Mouse (Mus musculus): ENCODE results near the gene Gm340. TPM values are rescaled to one million over a fixed set of nuclear protein-coding genes. Genes with fewer than 3 reads are reported as not detected.

The Gm340 gene
- total and polyA plus RNA-seq, 2 experiments from 2014 or later = 0.79 to 5.1 TPM

GRCm38 (mm10) chr19:41586752-41587151, 4.6 kb downstream of the Gm340 start:
- Histone ChIP-seq H3K27me3 (ENCODE audit: control insufficient read depth, insufficient read depth, low read length) (no peaks in the 10 kb centered on the region), H3K9ac (replicated peaks; ENCODE audit: low read depth, low read length) (no peak overlapping the region), H3K9me3 (replicated peaks; ENCODE audit: control insufficient read depth, low read length) (no peaks in the 10 kb centered on the region), H3K27ac (ENCODE audit: low read depth) (no peak overlapping the region), H3K4me1 (ENCODE audit: control insufficient read depth, insufficient read depth) (no peaks in the 10 kb centered on the region), H3K4me3 (ENCODE audit: low read depth, low read length) (no peak overlapping the region), H3K4me2 (ENCODE audit: low read depth, low read length) (no peak overlapping the region), H3K36me3 (replicated peaks; ENCODE audit: control insufficient read depth, insufficient read depth, low read length) (peaks cover 41% of the 10 kb centered on the region)
- 88% methylated on average over 10 of the region's 10 CpGs for WGBS
- DNase-seq (ENCODE audit: low spot score) = no peak
- TF ChIP-seq CTCF (IDR thresholded peaks at IDR 0.05; ENCODE audit: low read depth) (no peak), EP300 (IDR thresholded peaks at IDR 0.05; ENCODE audit: low read depth) (no peak)
- no peak for ATAC-seq (ENCODE audit: insufficient read depth, low read depth)

DNA sequence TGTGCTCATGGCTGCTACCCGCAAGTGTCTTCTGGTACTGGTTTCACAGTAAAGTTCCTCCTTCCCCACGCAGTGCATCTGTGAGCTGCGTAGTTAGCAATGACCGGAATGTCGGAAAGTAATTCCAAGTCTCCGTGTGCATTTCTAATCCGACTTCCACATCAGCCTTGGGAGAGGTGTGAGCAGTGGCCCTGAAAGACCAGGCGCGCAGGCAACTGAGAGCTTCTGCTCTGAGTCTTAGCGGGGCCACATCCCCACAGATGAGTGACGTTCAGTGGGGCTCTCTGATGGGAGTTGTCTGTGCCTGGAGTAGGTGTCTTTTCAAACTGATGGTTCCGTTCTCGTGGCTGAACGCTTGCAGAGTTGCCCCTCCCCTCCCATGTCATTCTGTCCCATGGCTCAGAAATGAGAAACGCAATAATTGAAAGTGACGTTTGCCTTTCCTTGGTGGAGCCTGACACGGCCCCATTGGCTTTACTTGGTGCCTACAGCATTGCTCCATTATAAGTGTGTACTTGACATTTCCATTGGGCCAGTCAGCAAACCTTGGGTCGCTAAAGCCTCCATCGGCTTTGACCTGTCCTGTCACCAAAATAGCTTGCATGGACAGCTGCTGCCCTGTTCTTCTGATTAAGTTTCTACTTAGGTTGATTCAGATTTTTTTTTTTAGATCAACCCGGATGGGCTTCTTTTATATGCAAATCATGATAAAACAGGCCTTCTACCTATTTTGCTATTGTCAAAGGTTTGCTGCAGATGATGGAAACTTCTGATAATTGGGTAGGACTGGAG, 5.5 kb downstream of the Gm340 start:
- Histone ChIP-seq H3K4me2 (ENCODE audit: low read depth, low read length) (no peak overlapping the region), H3K9ac (replicated peaks; ENCODE audit: low read depth, low read length) (no peak overlapping the region), H3K9me3 (replicated peaks; ENCODE audit: control insufficient read depth, low read length) (no peaks in the 10 kb centered on the region), H3K36me3 (replicated peaks; ENCODE audit: control insufficient read depth, insufficient read depth, low read length) (peaks cover 32% of the 10 kb centered on the region), H3K27ac (ENCODE audit: low read depth) (no peak overlapping the region), H3K27me3 (ENCODE audit: control insufficient read depth, insufficient read depth, low read length) (no peaks in the 10 kb centered on the region), H3K4me1 (ENCODE audit: control insufficient read depth, insufficient read depth) (no peaks in the 10 kb centered on the region), H3K4me3 (ENCODE audit: low read depth, low read length) (no peak overlapping the region)
- DNase-seq (ENCODE audit: low spot score) (no peak), ATAC-seq (ENCODE audit: insufficient read depth, low read depth) (no peak)
- 86% methylated on average over 20 of the region's 20 CpGs for WGBS
- TF ChIP-seq EP300 (IDR thresholded peaks at IDR 0.05; ENCODE audit: low read depth) (no peak), CTCF (IDR thresholded peaks at IDR 0.05; ENCODE audit: low read depth) (no peak)

GRCm38 (mm10) chr19:41589026-41589425, 6.9 kb downstream of the Gm340 start:
- TF ChIP-seq CTCF (IDR thresholded peaks at IDR 0.05; ENCODE audit: low read depth) (no peak), EP300 (IDR thresholded peaks at IDR 0.05; ENCODE audit: low read depth) (no peak)
- no peaks in the 10 kb centered on the region for H3K27me3 ChIP-seq (ENCODE audit: control insufficient read depth, insufficient read depth, low read length)
- ATAC-seq (ENCODE audit: insufficient read depth, low read depth) = no peak
- no peak overlapping the region for H3K27ac ChIP-seq (ENCODE audit: low read depth)
- no peak overlapping the region for H3K4me2 ChIP-seq (ENCODE audit: low read depth, low read length)
- 80% methylated on average over 7 of the region's 7 CpGs for WGBS
- no peak overlapping the region for H3K9ac ChIP-seq (replicated peaks; ENCODE audit: low read depth, low read length)
- no peaks in the 10 kb centered on the region for H3K4me1 ChIP-seq (ENCODE audit: control insufficient read depth, insufficient read depth)
- no peak overlapping the region for H3K4me3 ChIP-seq (ENCODE audit: low read depth, low read length)
- no peaks in the 10 kb centered on the region for H3K9me3 ChIP-seq (replicated peaks; ENCODE audit: control insufficient read depth, low read length)
- H3K36me3 ChIP-seq (replicated peaks; ENCODE audit: control insufficient read depth, insufficient read depth, low read length) = peaks cover 18% of the 10 kb centered on the region
- no peak for DNase-seq (ENCODE audit: low spot score)

- ATAC-seq (ENCODE audit: insufficient read depth, low read depth) = no peak
- H3K27ac ChIP-seq (ENCODE audit: low read depth) = no peak overlapping the region
- no peak overlapping the region for H3K4me2 ChIP-seq (ENCODE audit: low read depth, low read length)
- H3K36me3 ChIP-seq (replicated peaks; ENCODE audit: control insufficient read depth, insufficient read depth, low read length) = peaks cover 13% of the 10 kb centered on the region
- H3K9ac ChIP-seq (replicated peaks; ENCODE audit: low read depth, low read length) = no peak overlapping the region
- no peaks in the 10 kb centered on the region for H3K27me3 ChIP-seq (ENCODE audit: control insufficient read depth, insufficient read depth, low read length)
- no peak for TF ChIP-seq CTCF (IDR thresholded peaks at IDR 0.05; ENCODE audit: low read depth)
- no peak for TF ChIP-seq EP300 (IDR thresholded peaks at IDR 0.05; ENCODE audit: low read depth)
- 80% methylated on average over 8 of the region's 8 CpGs for WGBS
- no peaks in the 10 kb centered on the region for H3K9me3 ChIP-seq (replicated peaks; ENCODE audit: control insufficient read depth, low read length)
- H3K4me3 ChIP-seq (ENCODE audit: low read depth, low read length) = no peak overlapping the region
- H3K4me1 ChIP-seq (ENCODE audit: control insufficient read depth, insufficient read depth) = no peaks in the 10 kb centered on the region
- no peak for DNase-seq (ENCODE audit: low spot score)
Measured at GRCm38 (mm10) chr19:41589681-41590080, 7.5 kb downstream of the Gm340 start.

DNA sequence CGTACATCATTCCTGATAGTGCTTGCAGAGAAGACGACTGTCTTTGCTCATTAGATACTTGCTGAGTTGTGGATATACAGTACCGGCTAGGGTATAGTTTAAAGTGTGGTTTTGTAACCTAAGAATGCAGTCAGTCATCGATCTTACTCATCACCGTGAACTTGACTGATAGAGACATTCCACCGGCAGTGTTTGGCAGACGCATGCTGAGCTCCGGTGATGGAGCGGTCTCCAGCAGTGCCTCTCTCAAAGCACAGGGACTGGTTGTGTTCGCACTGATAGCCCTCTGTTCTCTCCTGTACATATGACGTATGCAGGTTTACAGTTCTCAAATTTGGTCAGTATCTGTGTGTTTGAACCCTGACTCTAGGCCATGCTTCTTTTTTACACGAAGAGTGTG, 9.6 kb downstream of the Gm340 start:
- H3K27me3 ChIP-seq (ENCODE audit: control insufficient read depth, insufficient read depth, low read length) = no peaks in the 10 kb centered on the region
- DNase-seq (ENCODE audit: low spot score) (no peak), ATAC-seq (ENCODE audit: insufficient read depth, low read depth) (no peak)
- H3K36me3 ChIP-seq (replicated peaks; ENCODE audit: control insufficient read depth, insufficient read depth, low read length) = no peaks in the 10 kb centered on the region
- H3K4me3 ChIP-seq (ENCODE audit: low read depth, low read length) = no peak overlapping the region
- 35% methylated on average over 12 of the region's 12 CpGs for WGBS
- no peak for TF ChIP-seq EP300 (IDR thresholded peaks at IDR 0.05; ENCODE audit: low read depth)
- TF ChIP-seq CTCF (IDR thresholded peaks at IDR 0.05; ENCODE audit: low read depth) = no peak
- H3K9ac ChIP-seq (replicated peaks; ENCODE audit: low read depth, low read length) = no peak overlapping the region
- no peaks in the 10 kb centered on the region for H3K9me3 ChIP-seq (replicated peaks; ENCODE audit: control insufficient read depth, low read length)
- no peaks in the 10 kb centered on the region for H3K4me1 ChIP-seq (ENCODE audit: control insufficient read depth, insufficient read depth)
- H3K4me2 ChIP-seq (ENCODE audit: low read depth, low read length) = no peak overlapping the region
- H3K27ac ChIP-seq (ENCODE audit: low read depth) = no peak overlapping the region

Data from heart, postnatal 0 days (tissue).